Mouse (Mus musculus) hindbrain, embryonic 15.5 days (tissue): Measurements from ENCODE around the gene Olfr822. TPM values are rescaled to one million over a fixed set of nuclear protein-coding genes. Genes with fewer than 3 reads are reported as not detected.
A peak's percentile ranks its signal among the peaks of the same experiment; 100 is the strongest.
"Not testable (repeated sequence)": the region's sequence is repeated elsewhere in the genome, so short reads cannot be mapped to it uniquely, and the experiment has no call there.

Source experiments
- ATAC-seq: fragments of 200-750 bp; cut with Nextera tagmentation; 2 replicates; pipeline ENCODE4 v1.8.0; 2017; ENCODE audit warnings: low read depth, moderate number of reproducible peaks, moderate TSS enrichment; ENCODE audit not compliant: low FRiP score
- H3K27ac ChIP-seq: fragments of 300-500 bp; sonication (generic); replicated peaks from 2 replicates; pipeline ENCODE4 v1.5.1; 2015; ENCODE audit warnings: mild to moderate bottlenecking, inconsistent platforms
- H3K27me3 ChIP-seq: fragments of 300-500 bp; sonication (generic); 2 replicates; pipeline ENCODE4 v1.6.1; 2015; ENCODE audit warnings: control low read depth, inconsistent platforms
- H3K36me3 ChIP-seq: fragments of 300-500 bp; sonication (generic); 2 replicates; pipeline ENCODE4 v1.6.1; 2015; ENCODE audit warnings: control low read depth, inconsistent platforms
- H3K4me1 ChIP-seq: fragments of 300-500 bp; sonication (generic); replicated peaks from 2 replicates; pipeline ENCODE4 v1.6.1; 2015; ENCODE audit warnings: control low read depth, inconsistent platforms
- H3K4me2 ChIP-seq: fragments of 300-500 bp; sonication (generic); 2 replicates; pipeline ENCODE4 v1.6.1; 2015; ENCODE audit warnings: moderate library complexity, mild to moderate bottlenecking, inconsistent platforms
- H3K4me3 ChIP-seq: fragments of 300-500 bp; sonication (generic); 2 replicates; pipeline ENCODE4 v1.5.1; 2015; ENCODE audit warnings: mild to moderate bottlenecking, inconsistent platforms
- H3K9ac ChIP-seq: fragments of 300-500 bp; sonication (generic); 2 replicates; pipeline ENCODE4 v1.6.1; 2015; ENCODE audit warnings: inconsistent platforms
- H3K9me3 ChIP-seq: fragments of 300-500 bp; sonication (generic); 2 replicates; pipeline ENCODE4 v1.6.1; 2016; ENCODE audit warnings: control low read depth, inconsistent platforms
- WGBS: fragments of 180-500 bp; shearing (Covaris S2); methylation state at CpG from one replicate; pipeline ENCODE4 v1.1.7; 2015; 5-methylcytosine and 5-hydroxymethylcytosine counted together
- polyA plus RNA-seq: library from polyadenylated mRNA; unstranded; fragments of >200 nt; fragmentation: Nextera tagmentation; extraction: Ambion mirVana; gene quantifications from 2 replicates; pipeline ENCODE4 v1.2.1, GENCODE M21; 2015

Olfr822 gene
- polyA plus RNA-seq, result not detected in 2 replicates

GRCm38 (mm10) chr10:130070910-130071309 is at the start of gene Olfr822:
TSS of gene Olfr822 (plus strand) at chr10:130071210.
- Histone ChIP-seq H3K27ac (no peak within 1 kb of the TSS), H3K9me3 (no peaks in the 10 kb centered on the region), H3K4me3 (no peak within 1 kb of the TSS), H3K4me1 (no peaks in the 10 kb centered on the region), H3K36me3 (no peaks in the 10 kb centered on the region), H3K4me2 (no peak within 1 kb of the TSS), H3K9ac (no peak within 1 kb of the TSS), H3K27me3 (no peaks in the 10 kb centered on the region)
- no peak for ATAC-seq

DNA sequence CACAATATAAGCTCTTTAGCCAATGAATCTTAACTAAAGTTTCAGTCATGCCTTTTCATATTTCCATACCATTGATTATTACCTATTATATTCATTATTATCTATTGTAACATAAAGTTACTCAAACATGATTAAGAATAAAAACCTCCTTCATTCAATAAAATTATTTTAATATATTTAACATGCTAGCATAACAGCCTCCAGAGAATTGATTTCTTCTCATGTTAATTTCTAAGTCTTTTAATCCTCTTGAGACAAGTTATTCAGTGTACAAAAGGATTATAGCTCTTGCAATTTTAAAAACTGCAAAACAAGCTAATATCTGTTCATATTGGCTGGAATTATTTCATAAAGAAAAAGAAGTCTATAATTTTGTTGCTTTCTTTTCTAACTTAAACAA is 41.0 kb upstream of the Olfr822 start, which contains the start of gene Olfr821:
Olfr821 (plus strand) TSS at position 301 of the 400 bp plus-strand sequence.
- no peaks in the 10 kb centered on the region for H3K4me1 ChIP-seq
- H3K36me3 ChIP-seq, result no peaks in the 10 kb centered on the region
- no peaks in the 10 kb centered on the region for H3K9me3 ChIP-seq
- H3K27ac ChIP-seq, result no peak within 1 kb of the TSS
- no peak for ATAC-seq
- H3K9ac ChIP-seq, result no peak within 1 kb of the TSS
- H3K4me2 ChIP-seq, result no peak within 1 kb of the TSS
- no peak within 1 kb of the TSS for H3K4me3 ChIP-seq
- no peaks in the 10 kb centered on the region for H3K27me3 ChIP-seq

GRCm38 (mm10) chr10:130037096-130037495 is 33.9 kb upstream of the Olfr822 start:
- no peak overlapping the region for H3K27ac ChIP-seq
- no peak for ATAC-seq
- no peaks in the 10 kb centered on the region for H3K4me1 ChIP-seq
- H3K9me3 ChIP-seq, result no peaks in the 10 kb centered on the region
- H3K27me3 ChIP-seq, result no peaks in the 10 kb centered on the region
- H3K4me3 ChIP-seq, result no peak overlapping the region
- H3K4me2 ChIP-seq, result no peak overlapping the region
- no peak overlapping the region for H3K9ac ChIP-seq
- no peaks in the 10 kb centered on the region for H3K36me3 ChIP-seq
- WGBS, result 68% methylated on average over 6 of the region's 6 CpGs

- Histone ChIP-seq H3K4me2 (no peak overlapping the region), H3K36me3 (no peaks in the 10 kb centered on the region), H3K9ac (no peak overlapping the region), H3K27ac (no peak overlapping the region), H3K4me3 (no peak overlapping the region), H3K27me3 (no peaks in the 10 kb centered on the region), H3K4me1 (no peaks in the 10 kb centered on the region), H3K9me3 (no peaks in the 10 kb centered on the region)
- ATAC-seq, result 0 out of 2 replicates have a peak, but pooled peaks have one; percentile 79
- 32% methylated on average over 5 of the region's 5 CpGs for WGBS
These were observed 21.9 kb downstream of the Olfr822 start for GRCm38 (mm10) chr10:130092838-130093440.

- Histone ChIP-seq H3K4me1 (no peaks in the 10 kb centered on the region), H3K36me3 (no peaks in the 10 kb centered on the region), H3K4me3 (no peak overlapping the region), H3K4me2 (no peak overlapping the region), H3K27ac (no peak overlapping the region), H3K27me3 (no peaks in the 10 kb centered on the region), H3K9ac (no peak overlapping the region), H3K9me3 (no peaks in the 10 kb centered on the region)
- ATAC-seq, result no peak
These were observed 25.1 kb downstream of the Olfr822 start for GRCm38 (mm10) chr10:130096104-130096503.

- 90% methylated on average over 1 of the region's 1 CpGs for WGBS
- H3K4me3 ChIP-seq, H3K4me1 ChIP-seq, H3K27ac ChIP-seq, H3K36me3 ChIP-seq, ATAC-seq, H3K9ac ChIP-seq, H3K9me3 ChIP-seq, H3K27me3 ChIP-seq, H3K4me2 ChIP-seq: not testable (repeated sequence)
These were observed 44.3 kb downstream of the Olfr822 start, which contains the start of gene Olfr823 for GRCm38 (mm10) chr10:130115283-130115682. TSS of gene Olfr823 (minus strand) at chr10:130115383.

DNA sequence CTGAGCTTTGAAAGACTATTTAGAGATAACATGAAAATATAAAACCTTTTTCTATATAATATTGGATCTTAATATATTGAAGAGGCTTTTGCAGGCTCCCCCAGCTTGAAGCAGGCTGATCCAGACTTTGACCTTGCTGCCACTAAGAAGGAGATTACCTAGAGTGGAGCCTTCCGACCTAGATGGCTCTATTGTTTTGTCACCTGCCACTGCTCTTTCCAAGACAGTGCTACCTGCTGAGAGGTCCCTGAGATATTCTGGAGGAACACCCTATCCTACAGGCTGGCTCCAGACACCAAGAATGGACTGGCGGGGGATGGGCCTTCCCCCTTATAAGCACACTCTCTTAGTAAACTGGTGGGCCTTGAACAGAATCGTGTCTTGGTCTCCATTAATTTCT is 45.0 kb downstream of the Olfr822 start:
- H3K27me3 ChIP-seq, H3K36me3 ChIP-seq, H3K27ac ChIP-seq, H3K4me1 ChIP-seq, H3K9ac ChIP-seq, H3K4me3 ChIP-seq, H3K9me3 ChIP-seq, H3K4me2 ChIP-seq, ATAC-seq: not testable (repeated sequence)
- 69% methylated on average over 3 of the region's 3 CpGs for WGBS

Other genes with a start within 250 kb of the Olfr822 start
- not detected in 2 replicates for gene Olfr812, start 225.1 kb upstream of the Olfr822 start, polyA plus RNA-seq
- not detected in 2 replicates for gene Olfr813, start 215.8 kb upstream of the Olfr822 start, polyA plus RNA-seq
- not detected in 2 replicates for gene Olfr814, start 191.4 kb upstream of the Olfr822 start, polyA plus RNA-seq
- not detected in 2 replicates for gene Olfr815, start 165.3 kb upstream of the Olfr822 start, polyA plus RNA-seq
- not detected in 2 replicates for gene Olfr816, start 155.6 kb upstream of the Olfr822 start, polyA plus RNA-seq
- gene Olfr818, start 122.1 kb upstream of the Olfr822 start, polyA plus RNA-seq, result not detected in 2 replicates
- gene Olfr819, start 103.9 kb upstream of the Olfr822 start, polyA plus RNA-seq, result not detected in 2 replicates
- not detected in 2 replicates for gene Olfr247, start 95.1 kb upstream of the Olfr822 start, polyA plus RNA-seq
- gene Gm10310, start 86.1 kb upstream of the Olfr822 start, polyA plus RNA-seq, result not detected in 2 replicates
- gene Olfr820, start 58.6 kb upstream of the Olfr822 start, polyA plus RNA-seq, result not detected in 2 replicates
- not detected in 2 replicates for gene Olfr821, start 40.9 kb upstream of the Olfr822 start, polyA plus RNA-seq
- not detected in 2 replicates for gene Olfr823, start 44.2 kb downstream of the Olfr822 start, polyA plus RNA-seq
- not detected in 2 replicates for gene Olfr824, start 58.8 kb downstream of the Olfr822 start, polyA plus RNA-seq
- not detected in 2 replicates for gene Olfr825, start 95.6 kb downstream of the Olfr822 start, polyA plus RNA-seq
- gene Olfr826, start 113.0 kb downstream of the Olfr822 start, polyA plus RNA-seq, result not detected in 2 replicates
- not detected in 2 replicates for gene Olfr827, start 143.2 kb downstream of the Olfr822 start, polyA plus RNA-seq
- gene Neurod4, start 209.0 kb downstream of the Olfr822 start, polyA plus RNA-seq, result 1.3 and 8.0 TPM in 2 replicates